Mouse (Mus musculus) hindbrain, postnatal 0 days (tissue): ENCODE measurements around the gene Usp15. TPM values are rescaled to one million over a fixed set of nuclear protein-coding genes. Genes with fewer than 3 reads are reported as not detected.
A peak's percentile ranks its signal among the peaks of the same experiment; 100 is the strongest.

Source experiments
- ATAC-seq: fragments of 200-750 bp; cut with Nextera tagmentation; 2 replicates; pipeline ENCODE4 v1.8.0; 2017; ENCODE audit warnings: mild to moderate bottlenecking, moderate TSS enrichment, moderate library complexity
- DNase-seq: peaks from one replicate; pipeline ENCODE4 v3.0.0-alpha.2; 2015; ENCODE audit warnings: low spot score
- H3K27ac ChIP-seq: fragments of 300-500 bp; sonication (generic); 2 replicates; pipeline ENCODE4 v1.5.1; 2014; ENCODE audit warnings: mild to moderate bottlenecking
- H3K27me3 ChIP-seq: fragments of 300-500 bp; sonication (generic); 2 replicates; pipeline ENCODE4 v1.6.1; 2014; ENCODE audit warnings: low read length, mixed read lengths; ENCODE audit not compliant: insufficient read depth
- H3K36me3 ChIP-seq: fragments of 300-500 bp; sonication (generic); 2 replicates; pipeline ENCODE4 v1.6.1; 2014; ENCODE audit warnings: low read length, mixed read lengths; ENCODE audit not compliant: insufficient read depth
- H3K4me1 ChIP-seq: fragments of 300-500 bp; sonication (generic); 2 replicates; pipeline ENCODE4 v1.6.1; 2014; ENCODE audit warnings: antibody characterized with exemption, low read length, mixed read lengths; ENCODE audit not compliant: insufficient read depth
- H3K4me2 ChIP-seq: fragments of 300-500 bp; sonication (generic); 2 replicates; pipeline ENCODE4 v1.6.1; 2014; ENCODE audit warnings: low read depth, mild to moderate bottlenecking, low read length, moderate library complexity, mixed read lengths
- H3K4me3 ChIP-seq: fragments of 300-500 bp; sonication (generic); 2 replicates; pipeline ENCODE4 v1.5.1; 2014; ENCODE audit warnings: low read length
- H3K9ac ChIP-seq: fragments of 300-500 bp; sonication (generic); replicated peaks from 2 replicates; pipeline ENCODE4 v1.6.1; 2014; ENCODE audit warnings: mild to moderate bottlenecking, low read length, moderate library complexity, mixed read lengths
- H3K9me3 ChIP-seq: fragments of 300-500 bp; sonication (generic); 2 replicates; pipeline ENCODE4 v1.6.1; 2016; ENCODE audit warnings: low read length, mixed read lengths
- CTCF ChIP-seq: IDR thresholded peaks from 2 replicates; pipeline ENCODE4 v1.5.1; 2016; ENCODE audit warnings: antibody characterized with exemption, control low read depth, low read depth
- WGBS: fragments of 180-500 bp; shearing (Covaris S2); extraction: QIAGEN DNeasy Blood & Tissue Kit; methylation state at CpG from one replicate; pipeline ENCODE4 v1.1.7; 2014; 5-methylcytosine and 5-hydroxymethylcytosine counted together
- polyA plus RNA-seq: library from polyadenylated mRNA; unstranded; fragments of >200 nt; fragmentation: Nextera tagmentation; extraction: Ambion mirVana; gene quantifications from 2 replicates; pipeline ENCODE4 v1.2.1, GENCODE M21; 2015
- total RNA-seq: library from RNA; depleted of rRNA; stranded (reverse); fragments of >200 nt; gene quantifications from 2 replicates; pipeline ENCODE4 v1.2.3, GENCODE M21; 2014

Usp15 gene
- total and polyA plus RNA-seq, 2 experiments from 2014 or later: 41.6 to 64.9 TPM

- peak within 1 kb of the TSS; percentile 70 for H3K4me2 ChIP-seq
- no peaks in the 10 kb centered on the region for H3K27me3 ChIP-seq
- under 1% methylated on average over 58 of the region's 58 CpGs for WGBS
- ATAC-seq (peak; percentile 99), DNase-seq (peak; percentile 99)
- no peak for TF ChIP-seq CTCF
- H3K27ac ChIP-seq: peak within 1 kb of the TSS; percentile 90
- H3K4me3 ChIP-seq: peak within 1 kb of the TSS; percentile 85
- peaks cover 4% of the 10 kb centered on the region for H3K4me1 ChIP-seq
- no peaks in the 10 kb centered on the region for H3K36me3 ChIP-seq
- no peaks in the 10 kb centered on the region for H3K9me3 ChIP-seq
- peak within 1 kb of the TSS; percentile 89 for H3K9ac ChIP-seq
Measured at GRCm38 (mm10) chr10:123076245-123077023, 120.4 kb downstream of the Usp15 start, which contains the start of gene Mon2. Mon2 (minus strand) TSS chr10:123076505.

- TF ChIP-seq CTCF: no peak
- Histone ChIP-seq H3K4me3 (peak overlapping the region; percentile 85), H3K36me3 (no peaks in the 10 kb centered on the region), H3K4me1 (peaks cover 4% of the 10 kb centered on the region), H3K9me3 (no peaks in the 10 kb centered on the region), H3K27me3 (no peaks in the 10 kb centered on the region), H3K9ac (peak overlapping the region; percentile 89), H3K4me2 (peak overlapping the region; percentile 70), H3K27ac (peak overlapping the region; percentile 90)
- ATAC-seq (peak; percentile 78), DNase-seq (peak; percentile 23)
- under 1% methylated on average over 38 of the region's 48 CpGs for WGBS
Measured at GRCm38 (mm10) chr10:123075751-123076242, 121.0 kb downstream of the Usp15 start.

GRCm38 (mm10) chr10:123071997-123072396, 124.8 kb downstream of the Usp15 start:
- Histone ChIP-seq H3K4me1 (peaks cover 2% of the 10 kb centered on the region), H3K27ac (no peak overlapping the region), H3K9ac (no peak overlapping the region), H3K27me3 (no peaks in the 10 kb centered on the region), H3K4me2 (no peak overlapping the region), H3K9me3 (no peaks in the 10 kb centered on the region), H3K36me3 (no peaks in the 10 kb centered on the region), H3K4me3 (no peak overlapping the region)
- WGBS: 91% methylated on average over 2 of the region's 2 CpGs
- no peak for TF ChIP-seq CTCF
- ATAC-seq (no peak), DNase-seq (no peak)

GRCm38 (mm10) chr10:123063021-123063420, 133.8 kb downstream of the Usp15 start:
- ATAC-seq: no peak
- TF ChIP-seq CTCF: no peak
- no peaks in the 10 kb centered on the region for H3K36me3 ChIP-seq

DNA sequence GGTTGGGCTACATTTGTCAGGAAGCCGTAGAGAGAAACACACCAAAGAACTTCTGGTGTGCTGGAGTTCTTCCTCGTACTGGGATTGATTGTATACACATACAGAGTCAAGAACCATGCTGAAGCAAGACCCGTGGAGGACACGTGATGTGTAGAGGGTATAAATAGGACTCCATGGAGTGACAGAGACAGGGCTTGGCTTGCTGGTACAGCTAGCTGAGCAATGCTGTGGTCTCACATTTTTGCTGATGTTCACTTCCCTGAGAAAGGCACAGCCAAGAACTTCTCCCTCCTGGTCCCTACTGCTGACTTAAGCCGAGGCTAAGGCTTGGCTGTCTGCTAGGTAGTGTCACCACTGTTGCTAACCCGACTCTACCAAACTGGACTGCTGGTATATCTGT, 136.0 kb downstream of the Usp15 start:
- H3K9me3 ChIP-seq: no peaks in the 10 kb centered on the region
- WGBS: 96% methylated on average over 6 of the region's 6 CpGs
- H3K9ac ChIP-seq: no peak overlapping the region
- no peaks in the 10 kb centered on the region for H3K4me1 ChIP-seq
- no peak overlapping the region for H3K4me2 ChIP-seq
- no peak for ATAC-seq
- H3K27me3 ChIP-seq: no peaks in the 10 kb centered on the region
- H3K4me3 ChIP-seq: no peak overlapping the region
- TF ChIP-seq CTCF: no peak
- no peak overlapping the region for H3K27ac ChIP-seq
- no peaks in the 10 kb centered on the region for H3K36me3 ChIP-seq
- DNase-seq: no peak

More at GRCm38 (mm10) chr10:123063021-123063420, 133.8 kb downstream of the Usp15 start:
- H3K27me3 ChIP-seq: no peaks in the 10 kb centered on the region
- H3K9ac ChIP-seq: no peak overlapping the region
- 94% methylated on average over 2 of the region's 2 CpGs for WGBS
- no peak overlapping the region for H3K4me2 ChIP-seq
- no peaks in the 10 kb centered on the region for H3K9me3 ChIP-seq
- H3K4me1 ChIP-seq: no peaks in the 10 kb centered on the region
- no peak overlapping the region for H3K27ac ChIP-seq
- H3K4me3 ChIP-seq: no peak overlapping the region
- no peak for DNase-seq

- Histone ChIP-seq H3K9me3 (no peaks in the 10 kb centered on the region), H3K36me3 (no peaks in the 10 kb centered on the region), H3K9ac (no peak overlapping the region), H3K4me1 (no peaks in the 10 kb centered on the region), H3K4me2 (no peak overlapping the region), H3K27ac (no peak overlapping the region), H3K27me3 (no peaks in the 10 kb centered on the region), H3K4me3 (no peak overlapping the region)
- DNase-seq (no peak), ATAC-seq (no peak)
- TF ChIP-seq CTCF: peak; percentile 50
- 91% methylated on average over 1 of the region's 1 CpGs for WGBS
Measured at GRCm38 (mm10) chr10:123057082-123057481, 139.7 kb downstream of the Usp15 start.

DNA sequence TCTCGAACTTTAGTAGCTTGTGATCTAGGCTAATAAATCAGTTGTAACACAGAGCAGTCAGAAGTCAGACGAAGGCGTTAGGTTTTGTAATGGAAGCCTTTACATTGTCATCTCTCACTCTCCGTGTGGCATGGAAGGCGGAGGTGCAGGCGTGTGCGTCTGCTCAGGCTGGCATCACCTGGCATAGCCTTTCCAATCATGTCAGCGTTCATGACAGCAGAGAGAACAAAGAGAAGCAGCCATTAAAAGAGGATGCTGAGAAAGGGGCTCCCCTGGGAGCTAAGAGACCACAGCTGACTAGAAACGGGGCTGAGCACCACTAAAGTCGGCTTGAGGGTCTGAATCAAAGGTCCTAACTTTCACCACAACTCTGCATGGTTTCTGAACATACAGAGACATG, 140.3 kb downstream of the Usp15 start:
- ATAC-seq (no peak), DNase-seq (no peak)
- no peaks in the 10 kb centered on the region for H3K27me3 ChIP-seq
- H3K9me3 ChIP-seq: no peaks in the 10 kb centered on the region
- no peaks in the 10 kb centered on the region for H3K4me1 ChIP-seq
- H3K4me2 ChIP-seq: no peak overlapping the region
- 0 out of 2 replicates have a peak, but pooled peaks cover under 1% of the 10 kb centered on the region for H3K36me3 ChIP-seq
- 69% methylated on average over 10 of the region's 10 CpGs for WGBS
- no peak for TF ChIP-seq CTCF
- H3K27ac ChIP-seq: no peak overlapping the region
- H3K4me3 ChIP-seq: no peak overlapping the region
- no peak overlapping the region for H3K9ac ChIP-seq
